Mouse (Mus musculus) liver, postnatal 0 days (tissue): ENCODE data around the gene Krtap19-2. TPM values are rescaled to one million over a fixed set of nuclear protein-coding genes. Genes with fewer than 3 reads are reported as not detected.

Source experiments
- ATAC-seq: fragments of 200-750 bp; cut with Nextera tagmentation; 2 replicates; pipeline ENCODE4 v1.8.0; 2017; ENCODE audit warnings: mild to moderate bottlenecking, moderate library complexity
- DNase-seq: peaks from one replicate; pipeline ENCODE4 v3.0.0-alpha.2; 2016
- H3K27ac ChIP-seq: fragments of 300-500 bp; sonication (generic); 2 replicates; pipeline ENCODE4 v1.5.1; 2014; ENCODE audit warnings: antibody characterized with exemption, moderate library complexity, mild to moderate bottlenecking, low read depth
- H3K27me3 ChIP-seq: fragments of 300-500 bp; sonication (generic); 2 replicates; pipeline ENCODE4 v1.6.1; 2014; ENCODE audit warnings: low read length, control low read depth, mixed read lengths; ENCODE audit not compliant: insufficient read depth
- H3K36me3 ChIP-seq: fragments of 300-500 bp; sonication (generic); replicated peaks from 2 replicates; pipeline ENCODE4 v1.6.1; 2014; ENCODE audit warnings: mild to moderate bottlenecking, control low read depth, low read length, moderate library complexity, mixed read lengths; ENCODE audit not compliant: insufficient read depth
- H3K4me1 ChIP-seq: fragments of 300-500 bp; sonication (generic); 2 replicates; pipeline ENCODE4 v1.6.1; 2014; ENCODE audit warnings: antibody characterized with exemption, mild to moderate bottlenecking, control low read depth; ENCODE audit not compliant: insufficient read depth
- H3K4me2 ChIP-seq: fragments of 300-500 bp; sonication (generic); 2 replicates; pipeline ENCODE4 v1.6.1; 2014; ENCODE audit warnings: low read depth, mild to moderate bottlenecking, low read length, moderate library complexity, mixed read lengths
- H3K4me3 ChIP-seq: fragments of 300-500 bp; sonication (generic); 2 replicates; pipeline ENCODE4 v1.5.1; 2014; ENCODE audit warnings: low read depth, low read length
- H3K9ac ChIP-seq: fragments of 300-500 bp; sonication (generic); replicated peaks from 2 replicates; pipeline ENCODE4 v1.6.1; 2014; ENCODE audit warnings: mild to moderate bottlenecking, moderate library complexity
- H3K9me3 ChIP-seq: fragments of 300-500 bp; sonication (generic); 2 replicates; pipeline ENCODE4 v1.6.1; 2016; ENCODE audit warnings: mild to moderate bottlenecking, control low read depth, low read length, mixed read lengths
- CTCF ChIP-seq: sonication (generic); IDR thresholded peaks from 2 replicates; pipeline ENCODE4 v1.5.1; 2016; ENCODE audit warnings: antibody characterized with exemption, low read depth
- EP300 ChIP-seq: IDR thresholded peaks from 2 replicates; pipeline ENCODE4 v1.6.1; 2016; ENCODE audit warnings: antibody characterized with exemption, low read depth, mild to moderate bottlenecking
- WGBS: fragments of 180-500 bp; shearing (Covaris S2); extraction: QIAGEN DNeasy Blood & Tissue Kit; methylation state at CpG from one replicate; pipeline ENCODE4 v1.1.7; 2014; ENCODE audit not compliant: insufficient replicate concordance; 5-methylcytosine and 5-hydroxymethylcytosine counted together
- polyA plus RNA-seq: library from polyadenylated mRNA; unstranded; fragments of >200 nt; fragmentation: Nextera tagmentation; extraction: Ambion mirVana; gene quantifications from 2 replicates; pipeline ENCODE4 v1.2.1, GENCODE M21; 2015

Krtap19-2 gene
- not detected in 2 replicates for polyA plus RNA-seq

DNA sequence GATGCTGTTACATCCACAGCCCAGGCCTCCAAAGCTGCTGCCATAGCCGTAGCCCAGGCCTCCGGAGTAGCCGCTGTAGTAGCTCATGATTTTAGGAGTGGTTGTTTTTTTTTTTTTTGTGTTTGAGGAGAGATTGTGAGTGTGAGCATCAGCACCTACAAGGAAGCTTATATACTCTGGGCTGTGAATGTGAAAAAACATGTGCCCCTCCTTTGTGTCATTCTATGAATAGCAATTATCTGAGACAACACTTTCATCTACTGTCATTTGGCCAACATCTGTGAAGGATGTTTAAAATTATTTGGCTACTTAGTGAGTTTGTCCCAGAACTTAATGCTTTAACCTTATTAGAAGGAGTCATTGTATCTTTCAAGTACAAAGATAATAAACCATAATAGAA, at the start of gene Krtap19-2:
Gene Krtap19-2, minus strand, starts transcription at position 101 of the 400 bp plus-strand sequence.
- DNase-seq (no peak), ATAC-seq (no peak)
- Histone ChIP-seq H3K9ac (no peak within 1 kb of the TSS), H3K4me1 (no peaks in the 10 kb centered on the region), H3K27me3 (no peaks in the 10 kb centered on the region), H3K36me3 (no peaks in the 10 kb centered on the region), H3K4me2 (no peak within 1 kb of the TSS), H3K9me3 (no peaks in the 10 kb centered on the region), H3K4me3 (no peak within 1 kb of the TSS), H3K27ac (no peak within 1 kb of the TSS)
- TF ChIP-seq CTCF: no peak
- TF ChIP-seq EP300: no peak
- WGBS: 92% methylated on average over 3 of the region's 3 CpGs

DNA sequence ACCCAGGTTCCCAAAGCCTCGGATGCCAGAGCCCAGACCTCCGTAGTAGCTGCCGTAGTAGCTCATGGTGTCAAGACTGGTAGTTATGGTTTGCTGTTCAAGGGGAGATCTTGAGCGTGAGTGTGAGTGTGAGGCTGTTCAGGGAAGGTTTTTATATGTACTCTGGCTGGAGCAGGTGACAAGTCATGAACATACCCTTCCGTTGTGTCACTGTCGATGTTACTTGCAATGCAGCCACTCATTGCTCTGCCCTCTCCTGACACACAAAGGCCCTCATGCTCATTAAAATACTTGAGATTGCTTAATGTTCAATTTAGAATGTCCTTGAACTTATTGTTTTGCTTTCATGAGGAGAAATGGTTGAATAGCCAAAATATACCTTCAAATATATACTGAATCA, 22.3 kb upstream of the Krtap19-2 start, which contains the start of gene Krtap19-5:
Gene Krtap19-5, minus strand, starts transcription at position 101 of the 400 bp plus-strand sequence.
- Histone ChIP-seq H3K27ac (no peak within 1 kb of the TSS), H3K4me2 (no peak within 1 kb of the TSS), H3K4me3 (no peak within 1 kb of the TSS), H3K4me1 (no peaks in the 10 kb centered on the region), H3K36me3 (no peaks in the 10 kb centered on the region), H3K9me3 (no peaks in the 10 kb centered on the region), H3K9ac (no peak within 1 kb of the TSS), H3K27me3 (no peaks in the 10 kb centered on the region)
- TF ChIP-seq CTCF (no peak), EP300 (no peak)
- 82% methylated on average over 6 of the region's 6 CpGs for WGBS
- no peak for DNase-seq
- ATAC-seq: no peak

DNA sequence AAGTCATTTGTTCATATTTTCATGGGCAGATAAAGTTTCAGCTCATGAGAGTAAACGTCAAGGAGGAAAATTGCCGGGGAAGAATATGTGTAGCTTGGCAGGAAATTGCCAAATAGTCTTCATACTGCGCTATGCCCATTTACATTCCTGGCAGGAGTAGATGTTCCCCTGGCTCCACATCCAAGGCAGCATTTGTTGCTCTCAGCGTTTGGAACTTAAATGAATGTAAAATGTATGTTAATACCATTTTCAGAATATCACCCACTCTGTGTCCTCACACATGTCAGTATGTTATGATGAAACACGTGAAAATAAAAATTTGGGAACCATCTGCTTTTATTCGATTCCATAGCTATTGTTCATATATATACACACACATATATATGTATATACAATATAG, 12.8 kb upstream of the Krtap19-2 start:
- no peak for TF ChIP-seq CTCF
- no peak for TF ChIP-seq EP300
- Histone ChIP-seq H3K9me3 (no peaks in the 10 kb centered on the region), H3K4me2 (no peak overlapping the region), H3K4me3 (no peak overlapping the region), H3K27me3 (no peaks in the 10 kb centered on the region), H3K4me1 (no peaks in the 10 kb centered on the region), H3K27ac (no peak overlapping the region), H3K9ac (no peak overlapping the region), H3K36me3 (no peaks in the 10 kb centered on the region)
- ATAC-seq (no peak), DNase-seq (no peak)
- 75% methylated on average over 6 of the region's 6 CpGs for WGBS

DNA sequence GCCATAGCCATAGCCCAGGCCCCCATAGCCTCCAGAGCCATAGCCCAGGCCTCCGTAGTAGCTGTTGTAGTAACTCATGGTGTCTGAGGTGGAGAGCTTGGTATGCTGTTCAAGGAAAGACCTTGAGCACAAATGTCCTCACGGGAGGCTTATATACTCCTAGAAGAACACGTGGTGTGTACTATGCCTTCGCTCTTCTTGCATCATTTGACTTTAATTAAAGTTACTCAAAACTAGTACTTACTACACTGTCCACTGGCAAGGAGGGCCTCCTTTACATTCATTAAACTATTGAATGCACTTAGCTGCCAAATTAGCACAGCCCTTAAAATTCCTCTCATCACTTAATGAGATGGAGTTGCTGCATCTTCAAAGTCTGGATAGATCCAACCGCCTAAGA, 10.9 kb upstream of the Krtap19-2 start, which contains the start of gene Krtap19-4:
Gene Krtap19-4, minus strand, starts transcription at position 101 of the 400 bp plus-strand sequence.
- TF ChIP-seq EP300 (no peak), CTCF (no peak)
- H3K27me3 ChIP-seq: no peaks in the 10 kb centered on the region
- H3K9ac ChIP-seq: no peak within 1 kb of the TSS
- H3K4me3 ChIP-seq: no peak within 1 kb of the TSS
- H3K4me2 ChIP-seq: no peak within 1 kb of the TSS
- H3K4me1 ChIP-seq: no peaks in the 10 kb centered on the region
- no peak for DNase-seq
- no peak for ATAC-seq
- 75% methylated on average over 5 of the region's 5 CpGs for WGBS
- H3K36me3 ChIP-seq: no peaks in the 10 kb centered on the region
- H3K27ac ChIP-seq: no peak within 1 kb of the TSS
- H3K9me3 ChIP-seq: no peaks in the 10 kb centered on the region

DNA sequence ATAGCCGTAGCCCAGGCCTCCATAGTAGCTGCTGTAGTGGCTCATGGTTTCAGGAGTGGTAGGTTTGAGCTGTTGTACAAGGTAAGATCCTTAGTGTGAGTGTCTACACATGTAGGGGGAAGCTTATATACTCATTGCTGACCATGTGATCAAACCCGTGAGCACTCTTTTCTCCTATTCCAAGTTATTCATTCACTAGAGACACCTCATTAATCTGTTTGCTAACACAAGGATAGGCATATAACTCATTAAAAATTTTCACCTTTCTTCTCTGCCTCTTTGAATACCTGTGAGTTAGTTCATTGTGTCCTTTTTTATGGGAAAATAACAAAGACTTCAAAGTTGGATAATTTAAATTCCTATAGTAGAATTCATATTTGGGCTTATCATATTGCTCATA, 3.9 kb upstream of the Krtap19-2 start, which contains the start of gene Krtap19-3:
Gene Krtap19-3, minus strand, starts transcription at position 101 of the 400 bp plus-strand sequence.
- no peak for ATAC-seq
- DNase-seq: no peak
- H3K4me1 ChIP-seq: no peaks in the 10 kb centered on the region

DNA sequence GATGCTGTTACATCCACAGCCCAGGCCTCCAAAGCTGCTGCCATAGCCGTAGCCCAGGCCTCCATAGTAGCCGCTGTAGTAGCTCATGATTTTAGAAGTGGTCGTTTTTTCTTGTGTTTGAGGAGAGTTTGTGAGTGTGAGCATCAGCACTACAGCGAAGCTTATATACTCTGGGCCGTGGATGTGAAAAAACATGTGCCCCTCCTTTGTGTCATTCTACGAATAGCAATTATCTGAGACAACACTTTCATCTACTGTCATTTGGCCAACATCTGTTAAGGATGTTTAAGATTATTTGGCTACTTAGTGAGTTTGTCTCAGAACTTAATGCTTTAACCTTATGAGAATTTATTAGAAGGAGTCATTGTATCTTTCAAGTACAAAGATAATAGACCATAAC, 4.8 kb downstream of the Krtap19-2 start, which contains the start of gene Krtap19-1:
Gene Krtap19-1, minus strand, starts transcription at position 101 of the 400 bp plus-strand sequence.
- 74% methylated on average over 6 of the region's 6 CpGs for WGBS
- TF ChIP-seq EP300 (no peak), CTCF (no peak)
- no peaks in the 10 kb centered on the region for H3K27me3 ChIP-seq
- H3K27ac ChIP-seq: no peak within 1 kb of the TSS
- H3K4me3 ChIP-seq: no peak within 1 kb of the TSS
- no peak for DNase-seq
- H3K4me1 ChIP-seq: no peaks in the 10 kb centered on the region
- no peaks in the 10 kb centered on the region for H3K36me3 ChIP-seq
- no peak for ATAC-seq
- H3K4me2 ChIP-seq: no peak within 1 kb of the TSS
- no peaks in the 10 kb centered on the region for H3K9me3 ChIP-seq
- H3K9ac ChIP-seq: no peak within 1 kb of the TSS

More for the DNA sequence above, 3.9 kb upstream of the Krtap19-2 start, which contains the start of gene Krtap19-3:
- TF ChIP-seq CTCF (no peak), EP300 (no peak)
- H3K36me3 ChIP-seq: no peaks in the 10 kb centered on the region
- no peak within 1 kb of the TSS for H3K4me3 ChIP-seq
- no peaks in the 10 kb centered on the region for H3K27me3 ChIP-seq
- no peak within 1 kb of the TSS for H3K9ac ChIP-seq
- 84% methylated on average over 2 of the region's 2 CpGs for WGBS
- H3K4me2 ChIP-seq: no peak within 1 kb of the TSS
- H3K9me3 ChIP-seq: no peaks in the 10 kb centered on the region
- no peak within 1 kb of the TSS for H3K27ac ChIP-seq
